Mouse (Mus musculus): ENCODE measurements around the gene Tmem107. TPM values are rescaled to one million over a fixed set of nuclear protein-coding genes. Genes with fewer than 3 reads are reported as not detected.

Gene Tmem107
- total and polyA plus RNA-seq, 3 experiments = 22.6 to 31.3 (median 30.1) TPM

- TF ChIP-seq HCFC1 (IDR thresholded peaks at IDR 0.05; ENCODE audit: low read depth, low read length) = peak; percentile 82
- peak; percentile 85 for TF ChIP-seq USF2 (conservative IDR thresholded peaks at IDR 0.05; ENCODE audit: low read depth, low read length)
- TF ChIP-seq CTCF (conservative IDR thresholded peaks at IDR 0.05 in 1 of 2, IDR thresholded peaks at IDR 0.05 in 1 of 2; ENCODE audit: low read depth in 2 of 2, low read length in 2 of 2) = no peak
- peak; percentile 98 for TF ChIP-seq ETS1 (conservative IDR thresholded peaks at IDR 0.05; ENCODE audit: low read depth, low read length)
- no peak for TF ChIP-seq ZC3H11A (IDR thresholded peaks at IDR 0.05; ENCODE audit: low read depth, low read length)
- TF ChIP-seq KAT2A (IDR thresholded peaks at IDR 0.05; ENCODE audit: insufficient replicate concordance, low read length) = peak; percentile 71; the same call in 1 of the 2 replicates
- peak; percentile 96 for TF ChIP-seq NRF1 (IDR thresholded peaks at IDR 0.05; ENCODE audit: low read depth, low read length)
- peak; percentile 97 for TF ChIP-seq CHD2 (IDR thresholded peaks at IDR 0.05; ENCODE audit: low read length)
- peak; percentile 99 for TF ChIP-seq BHLHE40 (IDR thresholded peaks at IDR 0.05; ENCODE audit: low read depth, low read length)
- peak; percentile 35; the same call in 1 of the 2 replicates for TF ChIP-seq MEF2A (IDR thresholded peaks at IDR 0.05; ENCODE audit: borderline replicate concordance, low read depth, low read length)
- peak; percentile 70; the same call in 1 of the 2 replicates for TF ChIP-seq TCF12 (IDR thresholded peaks at IDR 0.05; ENCODE audit: low read depth, low read length)
- TF ChIP-seq USF1 (IDR thresholded peaks at IDR 0.05; ENCODE audit: low read depth, low read length) = peak; percentile 91
- peak; percentile 99 for TF ChIP-seq MAX (IDR thresholded peaks at IDR 0.05; ENCODE audit: low read length)
- TF ChIP-seq ZMIZ1 (IDR thresholded peaks at IDR 0.05; ENCODE audit: low read depth, low read length) = no peak; the same call in 1 of the 2 replicates
- peak; percentile 98 for TF ChIP-seq MYC (IDR thresholded peaks at IDR 0.05; ENCODE audit: low read depth, low read length)
- TF ChIP-seq POLR2AphosphoS2 (IDR thresholded peaks at IDR 0.05; ENCODE audit: low read depth, low read length) = 0 out of 2 replicates have a peak, but pooled peaks have one; percentile 42
- TF ChIP-seq TBP (conservative IDR thresholded peaks at IDR 0.05; ENCODE audit: low read depth, low read length) = 0 out of 2 replicates have a peak, but pooled peaks have one; percentile 14
Measured at GRCm38 (mm10) chr11:69094697-69095429, 24.3 kb downstream of the Tmem107 start, which contains the start of gene Per1 (continued).

- in situ Hi-C loops (cut with MboI; ENCODE audit: low pct_ligation_motif_present, low pct_unique_long_range_greater_than_20kb, low sequenced_read_pairs) = loop anchor here (25.0 kb wide), 1 partner anchor 917 kb away; the partner anchor contains the start of genes Acadvl, Dlg4 and Dvl2
- Histone ChIP-seq H3K9me3 (replicated peaks; ENCODE audit: low read length) (no peaks in the 10 kb centered on the region), H3K27me3 (replicated peaks) (peaks cover 6% of the 10 kb centered on the region), H3K27ac (ENCODE audit: insufficient read depth, low read depth) (peak overlapping the region; percentile 62), H3K36me3 (replicated peaks in 1 of 2; ENCODE audit: control insufficient read depth in 1 of 2, insufficient read depth in 1 of 2, low read length in 1 of 2) (peaks cover 12 to 25% of the 10 kb centered on the region in 2 experiments), H3K4me2 (ENCODE audit: insufficient read depth, low read depth, poor library complexity, severe bottlenecking) (peak overlapping the region; percentile 93), H3K9ac (ENCODE audit: insufficient read depth, low read depth) (peak overlapping the region; percentile 54), H3K79me2 (replicated peaks; ENCODE audit: control insufficient read depth, extremely low read depth, insufficient read depth, poor library complexity, severe bottlenecking) (peaks cover 19% of the 10 kb centered on the region), H3K4me3 (replicated peaks in 1 of 3; ENCODE audit: low read depth in 2 of 3, low read length in 2 of 3, poor library complexity in 1 of 3) (peak overlapping the region; percentile 50 to 89 (median 66)), H3K4me1 (ENCODE audit: control insufficient read depth in 1 of 2, insufficient read depth in 2 of 2) (peaks cover 16 to 67% of the 10 kb centered on the region in 2 experiments)
- peak; percentile 66 for DNase-seq (ENCODE audit: extremely low read depth)
- TF ChIP-seq GABPA (IDR thresholded peaks at IDR 0.05; ENCODE audit: insufficient replicate concordance, low read depth, low read length) (no peak), MAZ (IDR thresholded peaks at IDR 0.05; ENCODE audit: low read depth, low read length) (no peak), E2F4 (IDR thresholded peaks at IDR 0.05; ENCODE audit: insufficient replicate concordance, low read depth, low read length) (no peak), CHD2 (IDR thresholded peaks at IDR 0.05; ENCODE audit: low read length) (no peak), ZNF384 (IDR thresholded peaks at IDR 0.05; ENCODE audit: low read depth, low read length) (no peak), BHLHE40 (IDR thresholded peaks at IDR 0.05; ENCODE audit: low read depth, low read length) (peak; percentile 57), MXI1 (IDR thresholded peaks at IDR 0.05; ENCODE audit: low read depth, low read length) (peak; percentile 83), RAD21 (IDR thresholded peaks at IDR 0.05; ENCODE audit: low read depth, low read length) (no peak), HCFC1 (IDR thresholded peaks at IDR 0.05; ENCODE audit: low read depth, low read length) (no peak), MAFK (IDR thresholded peaks at IDR 0.05; ENCODE audit: insufficient replicate concordance, low read length) (no peak), MAX (IDR thresholded peaks at IDR 0.05; ENCODE audit: low read length) (peak; percentile 63), USF2 (conservative IDR thresholded peaks at IDR 0.05; ENCODE audit: low read depth, low read length) (no peak), ETS1 (conservative IDR thresholded peaks at IDR 0.05; ENCODE audit: low read depth, low read length) (no peak)
- dilution Hi-C loops (cut with MboI; ENCODE audit: extremely low pct_ligation_motif_present, extremely low pct_unique_long_range_greater_than_20kb, low sequenced_read_pairs) = no loop called here
Measured at GRCm38 (mm10) chr11:69095511-69096231, 25.1 kb downstream of the Tmem107 start.
